Mouse (Mus musculus) testis, adult 2 months (tissue): ENCODE results near the gene Stk10. TPM values are rescaled to one million over a fixed set of nuclear protein-coding genes. Genes with fewer than 3 reads are reported as not detected.

Experiments
- H3K27ac ChIP-seq: fragments of 200-500 bp; 2 replicates; pipeline ENCODE4 v1.5.1; 2012; ENCODE audit warnings: low read depth, low read length; ENCODE audit not compliant: control insufficient read depth, insufficient read depth
- H3K27me3 ChIP-seq: fragments of 200-500 bp; 2 replicates; pipeline ENCODE4 v1.6.1; 2012; ENCODE audit warnings: mild to moderate bottlenecking, low read length, moderate library complexity; ENCODE audit not compliant: control insufficient read depth, insufficient read depth
- H3K36me3 ChIP-seq: fragments of 200-500 bp; 2 replicates; pipeline ENCODE4 v1.6.1; 2012; ENCODE audit warnings: mild to moderate bottlenecking, low read length; ENCODE audit not compliant: control insufficient read depth, insufficient read depth
- H3K4me1 ChIP-seq: fragments of 200-500 bp; 2 replicates; pipeline ENCODE4 v1.6.1; 2012; ENCODE audit warnings: low read length; ENCODE audit not compliant: control insufficient read depth, insufficient read depth
- H3K4me3 ChIP-seq: fragments of 200-500 bp; 2 replicates; pipeline ENCODE4 v1.5.1; 2012; ENCODE audit warnings: low read depth, mild to moderate bottlenecking, low read length, moderate library complexity, mixed read lengths; ENCODE audit not compliant: control insufficient read depth
- CTCF ChIP-seq: fragments of 200-500 bp; IDR thresholded peaks from 2 replicates; pipeline ENCODE4 v1.5.1; 2012; ENCODE audit warnings: low read depth, mild to moderate bottlenecking, inconsistent platforms, low read length, moderate library complexity; ENCODE audit not compliant: control insufficient read depth, insufficient read depth, insufficient replicate concordance
- POLR2A ChIP-seq: fragments of 200-500 bp; IDR thresholded peaks from 2 replicates; pipeline ENCODE4 v1.6.1; 2012; ENCODE audit warnings: low read depth, mild to moderate bottlenecking, inconsistent platforms, low read length, moderate library complexity; ENCODE audit not compliant: control insufficient read depth
- polyA plus RNA-seq: library from polyadenylated mRNA; depleted of rRNA; stranded (reverse); fragments of >200 nt; gene quantifications from 2 replicates; pipeline ENCODE4 v1.2.3, GENCODE M21; 2012

The Stk10 gene
- polyA plus RNA-seq, 1 experiment = 38.3 TPM

DNA sequence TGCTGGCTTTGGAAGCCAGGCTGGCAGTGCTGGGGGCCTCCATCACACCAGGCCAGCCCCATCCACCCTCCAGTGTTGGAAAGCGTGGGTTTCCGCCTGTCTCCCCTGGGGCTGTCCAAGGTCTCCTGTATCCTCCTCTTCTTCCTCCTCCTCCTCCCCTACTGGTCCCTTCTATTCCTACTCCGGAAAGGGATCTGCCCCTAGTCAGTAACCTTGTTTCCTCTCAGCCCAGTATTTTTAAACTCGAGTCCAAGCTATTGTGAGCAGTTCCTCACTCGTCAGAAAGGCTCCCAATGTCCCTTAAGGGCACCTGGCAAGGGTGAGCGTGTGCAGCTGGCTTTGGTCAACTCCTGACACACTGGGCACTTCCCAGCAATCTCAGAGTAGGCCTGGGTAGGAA, 5.3 kb downstream of the Stk10 start:
- peak overlapping the region; percentile 58 for H3K27ac ChIP-seq
- no peaks in the 10 kb centered on the region for H3K27me3 ChIP-seq

DNA sequence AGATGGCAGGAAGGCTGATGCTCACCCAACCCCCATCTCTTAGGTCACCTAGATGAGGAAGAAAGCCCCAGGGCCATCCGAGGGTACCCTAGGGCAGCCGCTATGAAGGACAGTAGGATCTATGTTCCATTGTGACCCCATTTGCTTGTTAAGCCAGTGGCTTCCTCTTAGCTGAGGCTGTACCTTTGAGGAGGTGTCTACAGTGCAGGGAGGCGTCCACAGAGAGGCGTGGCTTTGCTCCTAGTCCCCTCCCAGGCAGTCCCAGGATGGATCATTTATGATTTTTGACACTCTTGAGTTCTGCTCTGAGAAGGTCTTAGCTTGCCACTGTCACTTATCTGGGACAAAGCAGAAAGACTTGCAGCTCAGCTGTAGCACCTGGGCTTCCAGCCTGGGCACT, 5.7 kb downstream of the Stk10 start:
- peak overlapping the region; percentile 58 for H3K27ac ChIP-seq
- H3K36me3 ChIP-seq = no peaks in the 10 kb centered on the region
- no peak overlapping the region for H3K4me3 ChIP-seq
- no peak for TF ChIP-seq POLR2A
- no peak for TF ChIP-seq CTCF
- H3K27me3 ChIP-seq = no peaks in the 10 kb centered on the region
- peaks cover 11% of the 10 kb centered on the region for H3K4me1 ChIP-seq

More for the DNA sequence above, 5.3 kb downstream of the Stk10 start:
- H3K4me1 ChIP-seq = peaks cover 15% of the 10 kb centered on the region
- no peak overlapping the region for H3K4me3 ChIP-seq
- no peak for TF ChIP-seq CTCF
- TF ChIP-seq POLR2A = no peak
- H3K36me3 ChIP-seq = no peaks in the 10 kb centered on the region

DNA sequence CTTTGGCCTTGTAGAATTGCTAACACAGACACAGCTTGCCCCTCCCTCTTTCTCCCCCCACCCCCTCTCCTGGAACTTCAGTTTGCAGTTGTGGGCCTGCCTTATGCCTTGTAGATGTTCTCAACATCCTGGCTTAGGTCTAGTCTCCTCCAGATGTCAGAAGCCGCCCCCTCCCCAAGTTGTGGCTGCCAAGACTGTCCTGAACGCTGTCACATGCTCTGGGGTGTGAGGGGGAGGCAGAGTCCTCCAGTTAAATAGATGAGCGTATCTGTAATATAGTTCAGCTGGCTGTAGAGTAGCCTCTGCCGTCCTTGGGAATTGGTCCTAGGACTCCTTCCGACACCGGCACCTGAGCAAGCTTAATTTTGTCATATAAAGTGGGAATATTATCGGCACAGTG, 6.6 kb downstream of the Stk10 start:
- Histone ChIP-seq H3K4me1 (peaks cover 3% of the 10 kb centered on the region), H3K27me3 (no peaks in the 10 kb centered on the region), H3K36me3 (no peaks in the 10 kb centered on the region), H3K4me3 (no peak overlapping the region), H3K27ac (no peak overlapping the region)
- TF ChIP-seq CTCF (no peak), POLR2A (no peak)

DNA sequence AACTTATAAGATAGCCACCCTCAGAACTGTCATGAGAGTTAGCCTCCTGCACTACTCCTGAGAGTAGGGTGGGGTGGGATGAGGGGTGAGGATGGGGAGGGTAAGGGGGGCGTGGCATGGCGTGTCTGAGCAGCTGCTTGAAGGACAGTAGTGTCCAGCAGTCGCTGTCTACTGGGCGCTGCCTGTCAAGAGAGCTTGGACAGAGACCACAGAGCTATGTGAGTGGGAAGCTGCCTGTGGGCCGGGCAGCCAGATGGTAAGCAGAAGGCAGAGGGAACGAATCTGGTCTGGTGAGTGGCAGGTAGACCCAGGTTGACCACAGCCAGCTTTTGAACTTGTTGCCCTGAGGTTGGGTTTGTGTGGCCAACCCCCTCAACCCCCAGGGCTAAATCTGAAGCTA, 7.4 kb downstream of the Stk10 start:
- H3K27ac ChIP-seq = no peak overlapping the region
- no peaks in the 10 kb centered on the region; the same call in 1 of the 2 replicates for H3K4me1 ChIP-seq
- no peak for TF ChIP-seq CTCF
- TF ChIP-seq POLR2A = no peak
- H3K4me3 ChIP-seq = no peak overlapping the region
- no peaks in the 10 kb centered on the region for H3K27me3 ChIP-seq
- H3K36me3 ChIP-seq = no peaks in the 10 kb centered on the region

DNA sequence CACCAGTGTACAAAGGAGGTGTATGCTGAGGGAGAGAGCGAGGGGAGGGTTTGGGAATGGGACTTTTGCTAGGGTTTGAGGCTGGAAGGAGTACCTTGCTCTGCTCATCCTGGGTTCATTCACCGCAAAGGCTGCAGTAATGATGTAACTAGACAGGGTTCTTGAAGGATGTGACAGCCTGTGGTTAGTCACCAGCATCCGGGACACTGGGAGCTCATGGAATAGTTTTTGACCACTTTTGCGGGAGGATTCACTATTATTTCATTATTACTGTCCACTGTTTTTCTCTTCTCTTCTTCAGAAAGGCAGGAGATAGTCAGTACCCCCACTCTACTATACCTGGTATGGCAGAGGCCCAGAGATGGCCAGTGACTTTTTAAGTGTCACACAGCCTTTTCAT, 9.1 kb downstream of the Stk10 start:
- Histone ChIP-seq H3K27me3 (no peaks in the 10 kb centered on the region), H3K27ac (no peak overlapping the region), H3K4me3 (no peak overlapping the region), H3K4me1 (no peaks in the 10 kb centered on the region; the same call in 1 of the 2 replicates), H3K36me3 (no peaks in the 10 kb centered on the region)
- no peak for TF ChIP-seq POLR2A
- no peak for TF ChIP-seq CTCF

DNA sequence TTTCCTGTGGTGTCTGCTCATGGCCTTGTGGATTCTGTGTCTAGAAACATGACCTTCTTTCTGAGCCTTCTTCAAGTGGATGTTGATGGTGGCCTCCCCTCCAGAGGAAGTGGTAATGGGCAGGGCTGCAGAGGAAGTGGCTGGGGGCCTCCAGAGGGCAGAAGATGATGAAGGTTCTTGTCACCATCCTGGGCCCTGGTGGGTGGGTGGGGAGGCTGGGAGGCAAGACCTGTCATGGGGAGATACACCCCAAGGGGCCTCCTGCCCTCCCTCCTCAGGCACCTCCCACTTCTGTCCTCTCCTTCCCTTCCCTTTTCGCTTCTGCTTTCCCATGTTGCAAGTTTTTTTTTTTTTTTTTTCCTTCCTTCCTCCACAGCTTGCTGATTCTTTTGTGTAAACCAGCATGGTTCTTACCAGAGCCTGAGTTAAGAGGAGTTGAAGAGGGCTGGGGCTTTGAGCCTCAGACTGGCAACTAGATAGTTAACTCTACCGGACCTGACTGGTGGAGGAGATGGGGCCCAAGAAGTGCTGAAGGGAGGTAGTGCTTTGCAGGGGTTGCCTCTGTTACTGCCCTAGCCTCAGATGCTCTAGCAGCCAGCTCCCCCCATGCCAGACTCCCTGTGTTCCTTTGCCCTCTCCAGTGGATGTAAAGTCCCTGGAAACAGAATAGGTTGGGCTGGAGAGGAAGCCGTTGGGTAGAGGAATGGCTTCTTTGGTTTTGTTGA, 9.7 kb downstream of the Stk10 start:
- no peaks in the 10 kb centered on the region; the same call in 1 of the 2 replicates for H3K4me1 ChIP-seq
- no peak for TF ChIP-seq CTCF
- TF ChIP-seq POLR2A = no peak
- no peaks in the 10 kb centered on the region for H3K27me3 ChIP-seq
- no peaks in the 10 kb centered on the region for H3K36me3 ChIP-seq
- no peak overlapping the region for H3K4me3 ChIP-seq
- no peak overlapping the region for H3K27ac ChIP-seq

DNA sequence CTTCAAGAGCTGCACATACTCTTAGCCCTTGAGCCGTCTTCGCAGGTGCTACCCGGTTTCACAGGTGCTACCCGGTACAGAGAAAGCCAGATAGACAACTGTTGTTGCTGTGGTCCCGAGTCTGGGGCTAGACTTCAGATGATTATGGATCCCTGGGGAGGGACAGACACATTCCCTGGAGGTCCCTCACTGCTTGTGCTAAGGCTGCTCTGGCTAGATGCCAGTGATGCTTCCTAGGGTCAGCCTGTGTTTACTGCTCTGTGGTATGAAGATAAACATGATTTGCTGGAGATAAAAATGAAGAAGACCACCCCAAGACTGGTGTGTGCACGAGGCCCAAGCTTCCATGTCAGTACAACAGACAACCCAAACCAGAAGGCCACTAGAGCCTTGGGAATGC, 10.9 kb downstream of the Stk10 start:
- Histone ChIP-seq H3K27me3 (no peaks in the 10 kb centered on the region), H3K4me1 (no peaks in the 10 kb centered on the region; the same call in 1 of the 2 replicates), H3K4me3 (no peak overlapping the region), H3K27ac (no peak overlapping the region), H3K36me3 (no peaks in the 10 kb centered on the region)
- no peak for TF ChIP-seq POLR2A
- no peak for TF ChIP-seq CTCF

DNA sequence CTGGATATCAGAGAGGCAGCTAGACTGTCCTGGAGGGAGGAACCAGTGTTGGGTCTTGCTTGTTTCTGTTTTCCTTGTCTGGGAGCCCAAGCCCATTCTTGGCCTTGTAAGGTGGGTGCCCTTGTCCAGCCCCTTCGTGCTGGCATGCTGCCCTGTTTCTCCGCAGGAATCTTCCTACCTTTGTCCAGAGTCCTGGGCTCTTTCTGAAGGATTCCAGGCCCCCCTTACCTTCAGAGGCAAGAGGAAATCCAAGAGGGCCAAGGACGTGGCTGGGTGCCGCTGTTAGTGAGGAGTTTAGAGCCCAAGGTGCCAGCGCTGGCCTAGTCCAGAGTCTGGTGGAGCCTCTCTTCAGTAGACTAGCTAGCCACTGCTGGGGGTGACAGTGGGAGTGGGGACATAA, 11.4 kb downstream of the Stk10 start:
- no peak for TF ChIP-seq POLR2A
- no peak for TF ChIP-seq CTCF
- H3K4me1 ChIP-seq = no peaks in the 10 kb centered on the region; the same call in 1 of the 2 replicates
- no peaks in the 10 kb centered on the region for H3K36me3 ChIP-seq
- H3K4me3 ChIP-seq = no peak overlapping the region
- H3K27me3 ChIP-seq = no peaks in the 10 kb centered on the region
- no peak overlapping the region for H3K27ac ChIP-seq
